Mouse (Mus musculus): ENCODE data around the gene Fgf22.

DNA sequence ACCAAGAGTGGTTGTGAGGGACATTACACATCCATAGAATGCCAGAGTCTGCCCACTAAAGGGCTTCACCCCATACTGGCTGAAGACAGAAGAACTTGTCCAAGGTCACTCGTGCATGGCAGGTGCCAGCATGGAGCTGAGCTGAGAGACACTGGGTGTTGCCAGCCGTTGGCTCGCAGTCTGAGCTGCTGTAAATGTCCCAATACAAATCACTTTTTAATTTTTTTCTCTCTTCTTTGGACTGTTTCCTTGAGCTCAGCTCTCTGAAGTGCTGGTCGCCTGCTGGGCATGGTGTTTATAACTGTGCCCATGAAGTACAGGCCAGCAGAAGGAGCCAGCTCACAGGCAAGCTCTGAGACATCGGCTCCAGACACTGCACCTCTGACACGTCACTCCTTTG is 31.8 kb upstream of the Fgf22 start:
- no peak for TF ChIP-seq CTCF (IDR thresholded peaks at IDR 0.05; ENCODE audit: control insufficient read depth, insufficient read depth, insufficient read length)
- TF ChIP-seq USF1 (IDR thresholded peaks at IDR 0.05; ENCODE audit: low read depth): no peak
- TF ChIP-seq CEBPB (IDR thresholded peaks at IDR 0.05; ENCODE audit: low read depth): no peak
- no peak for TF ChIP-seq MAX (IDR thresholded peaks at IDR 0.05)
- no peak for TF ChIP-seq FOSL1 (IDR thresholded peaks at IDR 0.05; ENCODE audit: insufficient read depth, low read length, poor library complexity, severe bottlenecking)
